Mouse (Mus musculus): ENCODE results near the gene Vpreb2. TPM values are rescaled to one million over a fixed set of nuclear protein-coding genes. Genes with fewer than 3 reads are reported as not detected.

Gene Vpreb2
- not detected for polyA plus RNA-seq (2017; shearing (Covaris generic))

DNA sequence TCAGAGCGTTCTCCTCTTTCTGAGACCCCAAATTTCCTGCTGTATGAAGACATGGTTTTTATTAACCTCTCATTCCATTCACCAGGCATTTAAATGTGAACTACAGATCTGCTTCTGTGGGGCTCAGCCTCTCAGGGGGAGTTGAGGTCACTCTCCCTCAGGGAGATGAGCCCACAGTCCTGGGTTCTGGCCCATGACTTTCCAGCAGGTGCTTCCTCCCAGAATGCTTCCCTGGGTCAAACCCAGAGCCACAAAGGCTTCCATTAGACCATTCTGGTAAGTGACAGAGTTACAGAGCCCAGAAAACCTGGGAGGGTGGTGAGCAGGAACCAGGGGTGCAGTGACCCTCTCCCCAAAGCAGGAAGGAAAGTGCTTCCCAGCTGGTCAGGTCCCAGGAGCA is at the start of gene Vpreb2:
Gene Vpreb2 (plus strand): TSS at position 301 of the 400 bp plus-strand sequence.

Other genes with a start within 250 kb of the Vpreb2 start
- gene Med15, start 247.5 kb upstream of the Vpreb2 start, polyA plus RNA-seq (2017; shearing (Covaris generic)): 123 TPM
- gene Klhl22, start 220.8 kb upstream of the Vpreb2 start, polyA plus RNA-seq (2017; shearing (Covaris generic)): 7.6 TPM
- gene Scarf2, start 183.1 kb upstream of the Vpreb2 start, polyA plus RNA-seq (2017; shearing (Covaris generic)): not detected
- gene B830017H08Rik, start 147.3 kb upstream of the Vpreb2 start, polyA plus RNA-seq (2017; shearing (Covaris generic)): not detected
- 1.2 TPM for gene Car15, start 142.1 kb upstream of the Vpreb2 start, polyA plus RNA-seq (2017; shearing (Covaris generic))
- gene Gm20518, start 88.8 kb upstream of the Vpreb2 start, polyA plus RNA-seq (2017; shearing (Covaris generic)): not detected
- not detected for gene Tssk1, start 86.2 kb upstream of the Vpreb2 start, polyA plus RNA-seq (2017; shearing (Covaris generic))
- gene Dgcr2, start 81.9 kb upstream of the Vpreb2 start, polyA plus RNA-seq (2017; shearing (Covaris generic)): 55.2 TPM
- not detected for gene Tssk2, start 81.8 kb upstream of the Vpreb2 start, polyA plus RNA-seq (2017; shearing (Covaris generic))
- 59.2 TPM for gene Ess2, start 69.1 kb upstream of the Vpreb2 start, polyA plus RNA-seq (2017; shearing (Covaris generic))
- gene Gsc2, start 65.4 kb upstream of the Vpreb2 start, polyA plus RNA-seq (2017; shearing (Covaris generic)): not detected
- gene Slc25a1, start 52.2 kb upstream of the Vpreb2 start, polyA plus RNA-seq (2017; shearing (Covaris generic)): 36.1 TPM
- gene Dgcr6, start 72.4 kb downstream of the Vpreb2 start, polyA plus RNA-seq (2017; shearing (Covaris generic)): 8.4 TPM
- 0.40 TPM for gene Prodh, start 109.8 kb downstream of the Vpreb2 start, polyA plus RNA-seq (2017; shearing (Covaris generic))
- gene Rtn4r, start 147.2 kb downstream of the Vpreb2 start, polyA plus RNA-seq (2017; shearing (Covaris generic)): not detected
- gene Ccdc188, start 237.5 kb downstream of the Vpreb2 start, polyA plus RNA-seq (2017; shearing (Covaris generic)): not detected

All from effector memory CD4-positive, alpha-beta T cell, adult 5 months (primary cell).